Mouse (Mus musculus) MEL (cell line): ENCODE measurements around the gene Specc1l. TPM values are rescaled to one million over a fixed set of nuclear protein-coding genes. Genes with fewer than 3 reads are reported as not detected.

ENCODE experiments used
- DNase-seq: peaks from one replicate; pipeline ENCODE4 v3.0.0; 2011; ENCODE audit warnings: low read depth, low spot score
- H3K27ac ChIP-seq: 2 replicates; pipeline ENCODE4 v1.5.1; 2012; ENCODE audit warnings: low read depth, mild to moderate bottlenecking, control low read depth, low read length, moderate library complexity; ENCODE audit not compliant: control insufficient read depth
- H3K27me3 ChIP-seq, 2 experiments: fragments of 150-350 bp in 1 of 2; sonication (generic) in 1 of 2; 2 replicates each; pipeline ENCODE4 v1.6.1; 2012; ENCODE audit warnings: low read length in 2 of 2, mild to moderate bottlenecking in 2 of 2, improper control_type of control experiment in 1 of 2, moderate library complexity in 1 of 2; ENCODE audit not compliant: insufficient read depth in 2 of 2, control insufficient read depth in 1 of 2
- H3K36me3 ChIP-seq, 2 experiments: 2 replicates each; pipeline ENCODE4 v1.6.1; 2012 to 2014; ENCODE audit warnings: low read length in 2 of 2, improper control_type of control experiment in 1 of 2, inconsistent platforms in 1 of 2, mild to moderate bottlenecking in 1 of 2; ENCODE audit not compliant: insufficient read depth in 2 of 2, control insufficient read depth in 1 of 2
- H3K4me1 ChIP-seq, 2 experiments: fragments of 150-350 bp in 1 of 2; sonication (generic) in 1 of 2; 2 replicates each; pipeline ENCODE4 v1.6.1; 2012; ENCODE audit warnings: low read length in 2 of 2, improper control_type of control experiment in 1 of 2, mild to moderate bottlenecking in 1 of 2; ENCODE audit not compliant: insufficient read depth in 2 of 2, control insufficient read depth in 1 of 2
- H3K4me3 ChIP-seq, 2 experiments: fragments of 150-350 bp in 1 of 2; sonication (generic) in 1 of 2; 2 replicates each; pipeline ENCODE4 v1.5.1; 2012; ENCODE audit warnings: low read depth in 2 of 2, low read length in 2 of 2, mild to moderate bottlenecking in 2 of 2, moderate library complexity in 2 of 2, control low read depth in 1 of 2, improper control_type of control experiment in 1 of 2; ENCODE audit not compliant: control insufficient read depth in 1 of 2, insufficient read depth in 1 of 2
- H3K79me2 ChIP-seq: 2 replicates; pipeline ENCODE4 v1.6.1; 2012; ENCODE audit warnings: mild to moderate bottlenecking, low read length, moderate library complexity; ENCODE audit not compliant: control insufficient read depth, poor library complexity, insufficient read depth
- H3K9ac ChIP-seq: 2 replicates; pipeline ENCODE4 v1.6.1; 2012; ENCODE audit warnings: low read depth, mild to moderate bottlenecking, control low read depth, low read length, moderate library complexity; ENCODE audit not compliant: control insufficient read depth, poor library complexity, severe bottlenecking
- H3K9me3 ChIP-seq: fragments of 150-350 bp; sonication (generic); replicated peaks from 2 replicates; pipeline ENCODE4 v1.6.1; 2012; ENCODE audit warnings: mild to moderate bottlenecking, low read length, improper control_type of control experiment, moderate library complexity; ENCODE audit not compliant: insufficient read depth
- BHLHE40 ChIP-seq: IDR thresholded peaks from 2 replicates; pipeline ENCODE4 v1.6.1; 2012; ENCODE audit warnings: low read depth, mild to moderate bottlenecking, inconsistent platforms, low read length, improper control_type of control experiment, borderline replicate concordance
- CHD2 ChIP-seq: IDR thresholded peaks from 2 replicates; pipeline ENCODE4 v1.6.1; 2011; ENCODE audit warnings: low read length, improper control_type of control experiment
- ELF1 ChIP-seq: IDR thresholded peaks from 2 replicates; pipeline ENCODE4 v1.6.1; 2014; ENCODE audit warnings: low read depth, mild to moderate bottlenecking, inconsistent platforms, low read length, improper control_type of control experiment, moderate library complexity
- EP300 ChIP-seq, 2 experiments: IDR thresholded peaks; 2 replicates each; pipeline ENCODE4 v1.6.1; 2011; ENCODE audit warnings: improper control_type of control experiment in 2 of 2, low read length in 2 of 2, low read depth in 1 of 2, mild to moderate bottlenecking in 1 of 2
- GABPA ChIP-seq: IDR thresholded peaks from 2 replicates; pipeline ENCODE4 v1.6.1; 2012; ENCODE audit warnings: low read depth, mild to moderate bottlenecking, inconsistent platforms, low read length, improper control_type of control experiment, moderate library complexity
- HCFC1 ChIP-seq: IDR thresholded peaks from 2 replicates; pipeline ENCODE4 v1.6.1; 2012; ENCODE audit warnings: low read depth, mild to moderate bottlenecking, inconsistent platforms, low read length, improper control_type of control experiment, moderate library complexity
- JUND ChIP-seq: IDR thresholded peaks from 2 replicates; pipeline ENCODE4 v1.6.1; 2011; ENCODE audit warnings: low read depth, mild to moderate bottlenecking, improper control_type of control experiment, low read length
- MAFK ChIP-seq: IDR thresholded peaks from 2 replicates; pipeline ENCODE4 v1.6.1; 2011; ENCODE audit warnings: low read depth, mild to moderate bottlenecking, low read length, improper control_type of control experiment, borderline replicate concordance
- MAX ChIP-seq: IDR thresholded peaks from 2 replicates; pipeline ENCODE4 v1.6.1; 2011; ENCODE audit warnings: low read length, improper control_type of control experiment
- MAZ ChIP-seq: IDR thresholded peaks from 2 replicates; pipeline ENCODE4 v1.6.1; 2012; ENCODE audit warnings: low read depth, mild to moderate bottlenecking, inconsistent platforms, low read length, improper control_type of control experiment
- MEF2A ChIP-seq: IDR thresholded peaks from 2 replicates; pipeline ENCODE4 v1.6.1; 2014; ENCODE audit warnings: low read depth, mild to moderate bottlenecking, inconsistent platforms, low read length, improper control_type of control experiment; ENCODE audit not compliant: poor library complexity, insufficient replicate concordance, severe bottlenecking; ENCODE audit errors: extremely low read depth
- MXI1 ChIP-seq: IDR thresholded peaks from 2 replicates; pipeline ENCODE4 v1.6.1; 2011; ENCODE audit warnings: mild to moderate bottlenecking, low read depth, low read length, improper control_type of control experiment
- MYB ChIP-seq: IDR thresholded peaks from 2 replicates; pipeline ENCODE4 v1.6.1; 2011; ENCODE audit warnings: mild to moderate bottlenecking, low read depth, low read length, improper control_type of control experiment
- POLR2A ChIP-seq, 2 experiments: IDR thresholded peaks; 2 replicates each; pipeline ENCODE4 v1.6.1; 2011 to 2012; ENCODE audit warnings: low read length in 2 of 2, mild to moderate bottlenecking in 2 of 2, control low read depth in 1 of 2, improper control_type of control experiment in 1 of 2, low read depth in 1 of 2, moderate library complexity in 1 of 2; ENCODE audit not compliant: control insufficient read depth in 1 of 2, insufficient read depth in 1 of 2, poor library complexity in 1 of 2
- POLR2AphosphoS2 ChIP-seq: IDR thresholded peaks from 2 replicates; pipeline ENCODE4 v1.6.1; 2011; ENCODE audit warnings: low read length, improper control_type of control experiment
- POLR2AphosphoS5 ChIP-seq: IDR thresholded peaks from 2 replicates; pipeline ENCODE4 v1.6.1; 2012; ENCODE audit warnings: low read depth, borderline replicate concordance, mild to moderate bottlenecking, inconsistent platforms, low read length, moderate library complexity, mixed read lengths
- RAD21 ChIP-seq: IDR thresholded peaks from 2 replicates; pipeline ENCODE4 v1.6.1; 2011; ENCODE audit warnings: mild to moderate bottlenecking, low read depth, low read length, improper control_type of control experiment
- SIN3A ChIP-seq: IDR thresholded peaks from 2 replicates; pipeline ENCODE4 v1.6.1; 2012; ENCODE audit warnings: low read length, improper control_type of control experiment, inconsistent platforms
- SMC3 ChIP-seq: IDR thresholded peaks from 2 replicates; pipeline ENCODE4 v1.6.1; 2011; ENCODE audit warnings: low read depth, low read length, improper control_type of control experiment
- TAL1 ChIP-seq: IDR thresholded peaks from 2 replicates; pipeline ENCODE4 v1.6.1; 2012; ENCODE audit warnings: mild to moderate bottlenecking, inconsistent platforms, low read length, moderate library complexity, mixed read lengths
- USF1 ChIP-seq: IDR thresholded peaks from 2 replicates; pipeline ENCODE4 v1.6.1; 2014; ENCODE audit warnings: low read depth, mild to moderate bottlenecking, inconsistent platforms, low read length, improper control_type of control experiment, moderate library complexity
- ZC3H11A ChIP-seq: IDR thresholded peaks from 2 replicates; pipeline ENCODE4 v1.6.1; 2012; ENCODE audit warnings: low read depth, mild to moderate bottlenecking, inconsistent platforms, low read length, improper control_type of control experiment
- ZKSCAN1 ChIP-seq: IDR thresholded peaks from 2 replicates; pipeline ENCODE4 v1.6.1; 2012; ENCODE audit warnings: low read depth, mild to moderate bottlenecking, inconsistent platforms, low read length, improper control_type of control experiment, moderate library complexity
- ZMIZ1 ChIP-seq: IDR thresholded peaks from 2 replicates; pipeline ENCODE4 v1.6.1; 2012; ENCODE audit warnings: low read depth, mild to moderate bottlenecking, inconsistent platforms, low read length, improper control_type of control experiment, moderate library complexity
- polyA plus RNA-seq, 2 experiments: library from polyadenylated mRNA; stranded (reverse) in 1 of 2; unstranded in 1 of 2; fragments of >175 nt in 1 of 2; fragments of >200 nt in 1 of 2; gene quantifications; 2 replicates each; pipeline versions ENCODE4 v1.2.1 to v1.2.4; 2012; ENCODE audit warnings: low replicate concordance in 2 of 2, low read depth in 1 of 2; ENCODE audit not compliant: insufficient read length in 2 of 2, insufficient read depth in 1 of 2, missing spikeins in 1 of 2
- total RNA-seq: library from RNA; depleted of rRNA; stranded (reverse); fragments of 300-350 nt; gene quantifications from 2 replicates; pipeline ENCODE4 v1.2.3, GENCODE M21; 2012

The Specc1l gene
- total and polyA plus RNA-seq, 3 experiments = 12.3 to 30.6 (median 15.1) TPM

DNA sequence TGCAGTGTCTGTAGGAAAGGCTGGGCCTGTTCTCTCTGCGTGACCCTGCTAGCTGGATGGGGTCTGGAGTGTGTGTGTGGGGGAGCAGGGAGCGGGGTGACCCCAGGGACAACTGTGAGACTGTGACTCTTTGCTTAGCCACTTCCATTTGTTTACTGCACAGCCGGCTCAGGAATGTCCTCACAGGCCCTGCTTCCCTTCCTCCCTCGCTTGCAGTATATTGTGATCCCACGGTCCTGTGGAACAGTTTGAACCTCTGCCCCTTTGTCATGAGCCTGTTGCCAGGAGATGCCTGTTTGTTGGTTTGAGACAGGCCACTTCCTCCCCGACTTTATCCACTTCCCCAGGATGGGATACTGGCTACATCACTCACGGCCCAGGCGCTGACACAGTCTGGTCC, 35.4 kb upstream of the Specc1l start:
- DNase-seq = no peak
- Histone ChIP-seq H3K4me1 (no peaks in the 10 kb centered on the region), H3K9me3 (no peaks in the 10 kb centered on the region), H3K79me2 (no peaks in the 10 kb centered on the region), H3K4me3 (no peak overlapping the region), H3K27me3 (no peaks in the 10 kb centered on the region), H3K36me3 (no peaks in the 10 kb centered on the region)
- TF ChIP-seq BHLHE40 (no peak), MXI1 (no peak)
- TF ChIP-seq, all 39 proteins: peak for 0
- Histone ChIP-seq H3K9ac (no peak overlapping the region), H3K27ac (no peak overlapping the region)

DNA sequence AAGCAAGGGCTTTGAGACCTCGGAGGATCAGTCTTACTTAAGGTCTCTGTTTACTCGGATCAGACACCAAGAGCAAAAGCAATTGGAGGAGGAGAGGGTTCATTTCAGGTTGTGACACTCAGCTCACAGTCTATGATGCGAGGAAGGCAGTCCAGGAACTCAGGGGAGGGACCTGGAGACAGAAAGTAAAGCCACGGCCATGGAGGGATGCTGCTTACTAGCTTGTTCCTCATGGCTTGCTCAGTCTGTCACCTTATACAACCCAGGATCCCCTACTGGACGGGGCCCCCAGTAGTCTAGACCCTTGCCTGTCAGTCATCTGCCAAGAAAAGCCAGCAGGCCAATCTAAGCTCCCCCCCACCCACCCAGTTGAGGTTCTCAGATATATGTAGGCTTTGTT, 33.0 kb upstream of the Specc1l start:
- H3K9me3 ChIP-seq = no peaks in the 10 kb centered on the region
- no peak for DNase-seq
- H3K27me3 ChIP-seq = no peaks in the 10 kb centered on the region
- no peaks in the 10 kb centered on the region for H3K79me2 ChIP-seq
- H3K4me3 ChIP-seq = no peak overlapping the region
- no peak overlapping the region for H3K9ac ChIP-seq
- H3K4me1 ChIP-seq = no peaks in the 10 kb centered on the region
- H3K36me3 ChIP-seq = no peaks in the 10 kb centered on the region
- no peak for TF ChIP-seq ZC3H11A
- no peak for TF ChIP-seq RAD21
- no peak for TF ChIP-seq MYB
- no peak for TF ChIP-seq GABPA
- no peak for TF ChIP-seq SIN3A
- TF ChIP-seq POLR2A (IDR thresholded peaks at IDR 0.05; ENCODE audit: control insufficient read depth in 1 of 2, insufficient read depth in 1 of 2, low read depth in 1 of 2, low read length in 2 of 2, poor library complexity in 1 of 2) = no peak
- no peak for TF ChIP-seq MAZ
- no peak for TF ChIP-seq MAX
- no peak for TF ChIP-seq CHD2
- TF ChIP-seq MEF2A = no peak
- no peak for TF ChIP-seq MAFK
- no peak for TF ChIP-seq ZKSCAN1
- no peak for TF ChIP-seq JUND
- H3K27ac ChIP-seq = no peak overlapping the region

- no peak overlapping the region for H3K9ac ChIP-seq
- DNase-seq = peak; percentile 64
- no peak overlapping the region for H3K4me3 ChIP-seq
- no peak overlapping the region for H3K27ac ChIP-seq
- H3K36me3 ChIP-seq = no peaks in the 10 kb centered on the region
- H3K9me3 ChIP-seq = no peaks in the 10 kb centered on the region
- H3K4me1 ChIP-seq = no peaks in the 10 kb centered on the region
- no peaks in the 10 kb centered on the region for H3K79me2 ChIP-seq
- H3K27me3 ChIP-seq = no peaks in the 10 kb centered on the region
- TF ChIP-seq GABPA (no peak), MYB (no peak), RAD21 (peak; percentile 88), MAX (no peak), POLR2AphosphoS5 (no peak), MEF2A (no peak), POLR2A (IDR thresholded peaks at IDR 0.05; ENCODE audit: control insufficient read depth in 1 of 2, insufficient read depth in 1 of 2, low read depth in 1 of 2, low read length in 2 of 2, poor library complexity in 1 of 2) (no peak), ELF1 (no peak), POLR2AphosphoS2 (no peak), MAZ (no peak), HCFC1 (no peak), ZKSCAN1 (no peak), ZMIZ1 (no peak), TAL1 (no peak), JUND (no peak), SIN3A (no peak), SMC3 (peak; percentile 93), USF1 (no peak), ZC3H11A (peak; percentile 89), EP300 (IDR thresholded peaks at IDR 0.05; ENCODE audit: low read depth in 1 of 2, low read length in 2 of 2) (no peak)
Measured at GRCm38 (mm10) chr10:75182151-75182774, 29.6 kb upstream of the Specc1l start.
